Mouse (Mus musculus) induced T-regulatory cell, adult 2 months (primary cell): ENCODE results near the gene Vps35.

Experiments used
- DNase-seq: peaks from one replicate; pipeline ENCODE4 v3.0.0-alpha.2; 2012; ENCODE audit warnings: low read depth

Vps35 gene

GRCm38 (mm10) chr8:85299434-85300077 is at the start of gene Vps35, which contains the start of gene Orc6:
Gene Vps35, minus strand, starts transcription at chr8:85299802.
Gene Orc6, plus strand, starts transcription at chr8:85299632.
- DNase-seq: peak; percentile 99

- no peak for DNase-seq
These were observed 40.4 kb upstream of the Vps35 start for GRCm38 (mm10) chr8:85339871-85340573.

DNA sequence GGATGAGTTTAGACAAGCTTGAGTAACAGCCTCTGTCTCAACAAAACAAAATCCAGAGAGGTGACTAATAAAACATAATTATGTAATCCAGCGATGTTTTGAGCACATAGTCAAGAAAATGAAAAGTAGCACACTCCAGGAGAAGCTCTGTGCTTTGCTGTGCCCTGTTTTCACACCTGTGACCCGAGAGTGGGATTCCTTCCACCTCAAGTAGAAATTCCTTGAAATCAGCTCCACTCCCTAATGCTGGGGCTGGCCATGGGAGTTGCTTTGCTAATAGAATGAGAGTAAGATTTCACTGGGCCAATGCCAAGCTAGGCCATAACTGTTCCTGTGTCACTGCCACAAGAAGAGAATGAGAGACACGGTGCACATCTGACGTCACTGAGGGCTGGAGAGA is 38.1 kb upstream of the Vps35 start:
- DNase-seq: no peak

- no peak for DNase-seq
These were observed 36.8 kb upstream of the Vps35 start for GRCm38 (mm10) chr8:85336211-85336933.

DNA sequence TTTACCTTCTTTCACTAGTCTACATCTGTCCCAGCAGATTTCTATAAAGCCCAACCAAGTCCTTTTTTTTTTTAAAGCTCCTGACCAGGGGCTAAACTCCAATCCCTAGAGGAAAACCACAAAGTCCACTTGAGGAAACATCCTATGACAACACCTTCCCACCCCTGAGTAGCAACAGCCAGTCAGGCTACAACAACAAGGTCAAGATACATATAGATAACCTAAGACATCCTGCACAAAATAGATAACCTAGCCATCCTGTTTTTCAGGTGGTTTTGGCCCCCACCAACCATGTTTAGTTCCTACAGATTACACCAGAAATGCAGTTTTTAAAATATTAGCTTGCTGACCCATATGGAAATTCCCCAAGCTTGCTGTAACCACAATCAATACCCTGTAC is 35.5 kb upstream of the Vps35 start:
- DNase-seq: no peak

DNA sequence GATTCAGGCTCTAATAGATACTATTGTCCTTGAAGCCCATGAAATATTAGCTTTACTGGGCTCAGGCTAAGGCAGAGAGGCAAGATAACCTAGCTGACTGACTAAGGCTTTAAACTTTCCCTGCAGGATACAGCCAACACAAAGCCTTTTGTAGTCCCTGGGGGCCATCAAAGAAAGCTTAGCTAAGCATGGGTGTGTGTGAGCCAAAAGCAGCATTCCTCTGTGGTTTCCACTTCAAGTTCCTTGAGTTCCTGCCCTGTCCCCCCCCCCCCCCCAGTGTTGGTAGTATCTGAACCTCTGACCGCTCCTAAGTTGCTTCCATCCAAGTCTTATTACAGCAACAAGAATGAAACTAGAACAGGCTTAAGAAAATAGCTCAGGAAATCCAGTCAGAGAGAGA is 29.9 kb upstream of the Vps35 start:
- DNase-seq: no peak

- no peak for DNase-seq
These were observed 27.4 kb upstream of the Vps35 start for GRCm38 (mm10) chr8:85327036-85327435.

- DNase-seq: no peak
These were observed 23.5 kb upstream of the Vps35 start for GRCm38 (mm10) chr8:85323084-85323483.

DNA sequence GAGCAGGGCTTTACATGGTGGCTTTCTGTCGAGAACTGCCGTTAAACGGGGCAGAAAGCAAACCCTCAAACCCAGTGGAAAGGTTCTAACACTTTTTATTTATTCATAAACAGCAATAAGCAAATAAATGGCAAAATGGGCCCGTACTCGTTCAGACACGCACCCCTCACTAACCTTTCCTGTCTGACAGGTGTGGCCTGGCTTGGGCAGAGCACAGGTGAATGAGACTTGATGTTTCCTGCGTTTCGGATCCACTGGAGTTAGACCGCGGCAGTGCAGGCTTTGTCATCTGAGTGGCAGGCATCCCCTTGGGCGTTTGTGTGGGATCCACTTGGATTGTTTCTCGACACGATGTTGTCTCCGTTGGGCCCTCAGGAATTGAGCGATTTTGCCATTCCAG is 22.4 kb upstream of the Vps35 start:
- no peak for DNase-seq

DNA sequence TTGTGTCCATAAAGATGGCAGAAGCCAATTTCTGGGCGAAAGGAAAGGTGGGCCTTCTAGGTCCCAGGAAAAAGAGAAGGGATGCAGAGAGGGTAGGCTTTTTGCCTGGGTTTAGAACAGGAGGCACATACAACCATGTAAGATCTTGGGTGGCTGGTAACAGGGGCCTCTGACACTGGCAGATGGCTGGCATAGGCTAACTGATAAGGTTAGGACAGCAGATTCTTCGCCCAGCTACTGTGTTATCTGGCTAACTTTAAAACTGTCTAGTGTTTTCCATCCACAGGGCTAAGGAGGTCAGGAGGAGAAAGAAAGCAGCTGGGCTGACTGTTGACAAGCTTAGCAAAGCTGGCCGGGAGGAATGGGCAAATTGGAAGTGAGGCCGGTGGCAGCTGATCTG is 18.9 kb upstream of the Vps35 start:
- DNase-seq: no peak

GRCm38 (mm10) chr8:85313036-85313435 is 13.4 kb upstream of the Vps35 start:
- no peak for DNase-seq

- peak; percentile 42 for DNase-seq
These were observed 12.1 kb upstream of the Vps35 start for GRCm38 (mm10) chr8:85311743-85312142.

DNA sequence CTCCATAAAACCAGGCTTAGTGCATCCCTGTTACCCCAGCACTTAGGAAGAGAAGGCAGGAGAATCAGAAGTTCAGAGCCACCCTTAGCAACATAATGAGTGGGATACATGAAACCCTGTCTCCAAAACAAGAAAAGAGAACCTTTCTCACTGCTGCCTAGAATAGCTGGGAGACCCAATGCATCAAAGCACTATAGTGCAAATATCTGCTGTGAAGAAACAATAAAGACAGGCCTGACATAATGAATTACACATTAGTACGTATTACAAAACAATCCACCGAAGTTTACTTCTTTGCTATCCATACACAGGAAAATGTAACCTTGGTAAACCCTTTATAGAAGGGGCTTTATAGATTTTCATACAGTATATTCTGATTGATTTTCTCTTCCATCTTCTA is 9.0 kb upstream of the Vps35 start:
- no peak for DNase-seq

DNA sequence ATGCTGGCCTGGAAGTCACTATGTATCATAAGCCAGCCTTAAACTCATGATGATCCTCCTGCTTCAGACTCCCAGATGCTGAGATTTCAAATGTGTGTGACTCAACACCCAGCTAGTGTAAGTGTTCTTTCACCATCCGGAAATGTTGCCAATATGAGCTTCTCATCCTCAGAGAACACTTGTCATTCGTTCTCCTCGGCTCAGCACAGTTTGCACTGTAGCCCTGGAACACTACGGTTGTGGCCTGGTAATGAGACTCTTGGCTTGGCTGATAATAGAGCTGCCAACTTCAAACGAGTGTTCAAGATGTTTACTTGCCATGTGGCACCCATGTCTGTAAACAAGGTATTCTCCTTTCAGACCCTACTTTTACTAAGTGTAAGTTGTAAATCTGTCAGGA is 3.9 kb upstream of the Vps35 start:
- no peak for DNase-seq

GRCm38 (mm10) chr8:85302931-85303330 is 3.3 kb upstream of the Vps35 start:
- DNase-seq: no peak

DNA sequence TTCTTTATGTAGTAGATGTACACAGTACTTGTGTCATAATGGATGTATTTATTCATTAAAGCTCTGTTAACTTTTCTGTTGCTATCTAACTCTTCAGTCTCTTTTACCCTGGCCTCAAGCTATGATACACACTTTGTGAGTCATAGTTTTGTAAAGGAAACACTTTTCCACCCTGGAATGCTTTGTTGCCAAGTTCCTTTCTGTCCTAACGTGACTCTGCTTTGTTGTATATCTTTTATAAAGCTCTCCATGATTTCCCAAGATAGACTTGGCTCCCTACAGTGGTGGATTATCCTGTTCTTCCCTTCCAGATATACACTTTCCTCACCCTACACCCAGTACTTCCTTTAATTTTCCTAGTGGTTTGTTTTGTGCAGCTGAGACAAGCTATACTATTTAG is 2.3 kb upstream of the Vps35 start:
- DNase-seq: no peak

- DNase-seq: peak; percentile 49
These were observed 785 bp downstream of the Vps35 start for GRCm38 (mm10) chr8:85298600-85299433.

DNA sequence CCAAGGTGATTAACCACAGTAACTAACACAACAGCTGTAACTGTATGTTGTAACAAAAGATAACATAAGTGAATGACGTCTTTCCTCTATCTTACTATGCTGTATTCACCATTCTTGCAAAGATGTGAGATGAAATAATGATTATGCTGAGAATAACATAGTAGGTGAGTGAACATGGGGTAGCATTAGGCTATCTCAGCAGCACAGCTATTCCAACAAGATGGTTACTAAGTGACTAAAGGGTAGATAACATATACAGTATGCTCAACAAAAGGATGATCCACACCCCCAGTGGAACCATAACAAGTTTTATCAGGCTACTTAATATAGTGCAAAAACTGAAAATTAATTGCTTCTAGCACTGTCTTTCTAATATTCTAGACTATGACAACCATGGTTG is 12.8 kb downstream of the Vps35 start:
- no peak for DNase-seq

- no peak for DNase-seq
These were observed 72.3 kb downstream of the Vps35 start for GRCm38 (mm10) chr8:85227297-85227696.

GRCm38 (mm10) chr8:85225688-85226087 is 73.9 kb downstream of the Vps35 start, which contains the start of gene Olfr371:
Gene Olfr371, plus strand, starts transcription at chr8:85225988.
- DNase-seq: no peak

GRCm38 (mm10) chr8:85220992-85221391 is 78.6 kb downstream of the Vps35 start:
- DNase-seq: no peak

DNA sequence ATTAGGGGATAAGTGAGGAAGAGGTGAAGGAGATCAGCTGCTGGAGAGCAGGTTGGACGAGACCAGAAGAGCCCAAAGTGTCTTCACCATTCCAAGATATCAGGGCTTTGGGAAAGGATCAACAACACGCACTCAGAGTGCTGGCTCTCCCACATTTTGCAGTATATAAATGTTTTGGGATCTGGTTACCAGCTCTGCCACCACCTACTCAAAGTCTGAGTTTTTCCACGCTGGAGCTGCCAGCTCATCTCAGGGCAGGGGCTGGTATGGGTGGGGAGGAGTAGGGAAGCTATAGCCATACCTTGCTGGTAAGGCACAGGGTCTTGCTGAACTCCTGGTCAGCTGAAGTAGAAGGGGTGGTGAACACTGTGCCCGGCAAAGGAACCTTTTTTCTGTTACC is 79.4 kb downstream of the Vps35 start:
- no peak for DNase-seq
